Mouse (Mus musculus) kidney, adult 2 months (tissue): ENCODE measurements around the gene Clcn7.

Experiments
- CTCF ChIP-seq: fragments of 200-500 bp; conservative IDR thresholded peaks from 2 replicates; pipeline ENCODE4 v1.5.1; 2011; ENCODE audit warnings: low read depth, mild to moderate bottlenecking, control low read depth, low read length, moderate library complexity, mixed read lengths; ENCODE audit not compliant: insufficient read depth, insufficient read length
- POLR2A ChIP-seq: fragments of 200-500 bp; IDR thresholded peaks from one replicate; pipeline ENCODE4 v1.6.1; 2011; ENCODE audit warnings: low read depth, low read length, control low read depth

DNA sequence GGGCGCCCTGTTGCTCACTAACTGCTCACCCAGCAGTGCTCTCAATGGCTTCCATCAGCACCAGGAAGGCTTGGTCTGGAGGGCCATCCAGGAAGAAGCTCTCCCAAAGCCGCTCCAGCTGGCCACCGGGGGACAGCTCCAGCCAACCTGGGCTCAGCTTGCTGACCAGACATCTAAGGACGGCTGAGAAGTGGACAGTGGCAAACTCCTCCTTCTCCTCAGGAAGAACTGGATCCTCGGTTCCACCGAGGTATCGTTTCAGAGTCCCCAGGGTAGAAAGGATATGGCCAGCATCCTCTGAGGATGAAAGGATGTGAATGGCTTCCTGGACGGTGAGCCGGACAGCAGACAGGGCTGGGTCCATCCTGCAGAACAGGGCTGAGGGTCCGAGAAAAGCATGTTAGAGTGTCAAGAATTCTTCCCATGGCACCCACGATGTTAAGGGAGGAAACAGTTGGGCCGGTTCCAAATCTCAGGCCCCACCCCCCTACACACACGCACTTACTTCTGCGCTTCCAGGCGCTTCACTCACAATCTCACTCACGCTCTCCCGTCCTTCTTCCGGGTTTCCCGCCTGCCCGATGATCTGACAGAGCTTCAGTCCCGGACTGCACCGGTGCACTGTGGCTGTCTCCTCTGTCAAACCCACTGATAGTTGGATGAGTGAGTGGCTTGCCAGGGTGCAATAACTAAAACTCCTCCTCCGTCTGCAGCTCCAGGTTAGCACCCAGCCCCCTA, 18.1 kb upstream of the Clcn7 start:
- TF ChIP-seq POLR2A (no peak), CTCF (no peak)
